Mouse (Mus musculus) pancreas, adult 10 weeks (tissue): ENCODE data around the gene Vps35. TPM values are rescaled to one million over a fixed set of nuclear protein-coding genes. Genes with fewer than 3 reads are reported as not detected.

Source experiments
- polyA plus RNA-seq: library from polyadenylated mRNA; stranded (reverse); fragments of 350-450 nt; fragmentation: Illumina TruSeq; extraction: RNeasy Lipid Tissue Mini Kit (QIAGEN cat#74804); gene quantifications from one replicate; pipeline ENCODE4 v1.2.3, GENCODE M21; 2015; ENCODE audit warnings: low read depth, low replicate concordance; ENCODE audit not compliant: insufficient read depth

The Vps35 gene
- polyA plus RNA-seq, result 12.8 TPM

GRCm38 (mm10) chr8:85299434-85300077, at the start of gene Vps35, which contains the start of gene Orc6:
TSS of gene Vps35 (minus strand) at chr8:85299802.
TSS of gene Orc6 (plus strand) at chr8:85299632.

DNA sequence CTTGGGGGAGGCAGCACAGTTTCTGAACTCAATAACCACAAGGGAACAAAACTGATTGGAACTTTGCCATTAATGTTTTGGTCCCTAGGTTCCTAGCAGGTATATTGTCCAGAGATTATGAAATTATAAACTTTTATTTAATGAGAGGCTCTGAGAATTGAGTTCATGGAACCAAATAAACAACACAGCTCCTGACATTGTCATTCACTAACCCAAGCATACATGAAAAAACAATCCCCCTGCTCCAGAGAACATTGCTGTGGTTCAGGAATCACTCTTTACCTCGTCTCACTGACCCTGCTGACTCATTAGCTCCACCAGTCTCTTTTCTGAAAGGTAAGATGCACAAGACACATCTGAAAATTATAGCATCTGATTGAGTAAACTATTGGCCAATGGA, 73.9 kb downstream of the Vps35 start, which contains the start of gene Olfr371:
Gene Olfr371 (plus strand): TSS at position 301 of the 400 bp plus-strand sequence.

Other genes starting within 250 kb of the Vps35 start
- 6.4 TPM for gene Fbxw9, start 239.7 kb downstream of the Vps35 start, polyA plus RNA-seq
- not detected for gene Gm5741, start 231.8 kb downstream of the Vps35 start, polyA plus RNA-seq
- gene Dhps, start 228.0 kb downstream of the Vps35 start, polyA plus RNA-seq, result 16.0 TPM
- 22.2 TPM for gene Wdr83os, start 219.1 kb downstream of the Vps35 start, polyA plus RNA-seq
- 13.1 TPM for gene Wdr83, start 218.5 kb downstream of the Vps35 start, polyA plus RNA-seq
- gene Man2b1, start 216.5 kb downstream of the Vps35 start, polyA plus RNA-seq, result 14.9 TPM
- gene Zfp791, start 176.7 kb downstream of the Vps35 start, polyA plus RNA-seq, result 1.1 TPM
- not detected for gene Cks1brt, start 147.9 kb downstream of the Vps35 start, polyA plus RNA-seq
- gene Olfr371, start 73.8 kb downstream of the Vps35 start, polyA plus RNA-seq, result not detected
- gene Orc6, start 170 bp downstream of the Vps35 start, polyA plus RNA-seq, result 7.9 TPM
- gene Mylk3, start 86.5 kb upstream of the Vps35 start, polyA plus RNA-seq, result 0.90 TPM
- gene 4921524J17Rik, start 133.0 kb upstream of the Vps35 start, polyA plus RNA-seq, result 1.8 TPM
- 10.2 TPM for gene Gpt2, start 192.8 kb upstream of the Vps35 start, polyA plus RNA-seq